Mouse (Mus musculus): ENCODE data around the gene Phactr1. TPM values are rescaled to one million over a fixed set of nuclear protein-coding genes. Genes with fewer than 3 reads are reported as not detected.

The Phactr1 gene
- polyA plus RNA-seq, 1 experiment from 2014 or later = 0.08 TPM

DNA sequence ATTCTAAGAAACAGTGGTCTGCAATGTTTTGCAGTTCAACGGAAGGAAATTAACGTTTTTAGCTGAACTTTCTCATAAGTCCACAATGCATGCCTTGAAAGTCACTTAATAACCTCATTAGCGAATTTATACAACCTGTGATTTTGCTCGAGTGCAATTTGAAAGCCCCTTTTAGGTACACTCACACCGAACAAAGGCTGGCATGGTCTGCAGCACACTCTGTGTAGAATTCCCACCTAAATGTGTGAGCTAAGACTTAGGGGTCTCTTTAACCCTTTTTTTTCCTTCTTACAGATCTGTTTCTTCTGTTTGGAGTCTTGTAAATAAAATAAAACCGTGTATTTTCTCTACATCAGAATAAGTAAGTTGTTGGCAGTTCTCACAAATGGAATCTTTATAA lies 335.3 kb downstream of the Phactr1 start:
- H3K27me3 ChIP-seq = no peaks in the 10 kb centered on the region
- ChIA-PET POLR2A (no interaction called here), CTCF (no interaction called here)
- DNase-seq (ENCODE audit: low read depth, low spot score) = no peak
- TF ChIP-seq CTCF (IDR thresholded peaks at IDR 0.05) = no peak
- ATAC-seq = no peak
- in situ Hi-C loops (cut with MboI; ENCODE audit: low pct_unique_long_range_greater_than_20kb) = no loop called here

DNA sequence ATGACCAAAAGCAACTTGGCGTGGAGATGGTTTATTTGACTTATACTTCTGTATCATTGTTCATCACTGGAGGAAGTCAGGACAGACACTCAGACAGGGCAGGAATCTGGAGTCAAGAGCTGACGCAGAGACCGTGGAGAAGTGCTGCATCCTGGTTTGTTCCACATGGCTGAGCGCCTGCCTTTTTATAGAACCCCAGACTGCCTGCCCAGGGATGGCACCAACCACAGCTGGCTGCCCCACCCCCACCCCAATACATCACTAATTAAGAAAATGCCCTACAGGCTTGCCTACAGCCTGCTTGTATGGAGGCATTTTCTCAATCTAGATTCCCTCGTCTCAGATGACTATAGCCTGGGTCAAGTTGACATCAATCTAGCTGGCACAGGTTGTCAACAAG lies 338.4 kb downstream of the Phactr1 start:
- ATAC-seq (no peak), DNase-seq (ENCODE audit: low read depth, low spot score) (peak; percentile 49)
- ChIA-PET POLR2A (no interaction called here), CTCF (interaction anchor here (1.5 to 1.8 kb wide), 2 partner anchors 10 to 78 kb away, joined by 3 to 4 read pairs; no protein-coding TSS in a partner anchor)
- H3K27me3 ChIP-seq = no peaks in the 10 kb centered on the region
- in situ Hi-C loops (cut with MboI; ENCODE audit: low pct_unique_long_range_greater_than_20kb) = no loop called here
- no peak for TF ChIP-seq CTCF (IDR thresholded peaks at IDR 0.05)

DNA sequence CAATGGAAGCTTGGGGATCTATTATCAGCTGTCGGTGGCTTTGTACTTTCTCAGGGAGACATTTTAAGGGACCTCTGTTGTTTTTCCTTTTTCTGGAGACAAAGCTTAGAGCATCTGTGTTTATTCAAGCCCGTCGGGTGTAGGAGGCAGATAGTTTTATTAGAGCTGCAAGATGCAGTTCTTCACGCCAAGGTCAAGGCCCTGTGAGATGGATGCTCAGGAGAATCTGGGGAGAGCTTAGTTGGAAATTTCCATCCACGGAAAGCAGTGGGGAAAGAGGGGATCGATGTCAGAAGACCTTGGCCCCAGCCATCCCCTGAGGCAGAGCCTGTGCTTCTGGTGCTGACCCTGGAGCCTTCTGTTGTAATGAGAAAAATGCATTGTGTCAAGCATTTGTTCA lies 340.6 kb downstream of the Phactr1 start:
- ChIA-PET CTCF (interaction anchor here (0.9 to 1.5 kb wide), 2 partner anchors 9 to 68 kb away, joined by 3 read pairs; no protein-coding TSS in a partner anchor), POLR2A (no interaction called here)
- DNase-seq (ENCODE audit: low read depth, low spot score) (no peak), ATAC-seq (no peak)
- TF ChIP-seq CTCF (IDR thresholded peaks at IDR 0.05) = no peak
- in situ Hi-C loops (cut with MboI; ENCODE audit: low pct_unique_long_range_greater_than_20kb) = no loop called here
- H3K27me3 ChIP-seq = no peaks in the 10 kb centered on the region

DNA sequence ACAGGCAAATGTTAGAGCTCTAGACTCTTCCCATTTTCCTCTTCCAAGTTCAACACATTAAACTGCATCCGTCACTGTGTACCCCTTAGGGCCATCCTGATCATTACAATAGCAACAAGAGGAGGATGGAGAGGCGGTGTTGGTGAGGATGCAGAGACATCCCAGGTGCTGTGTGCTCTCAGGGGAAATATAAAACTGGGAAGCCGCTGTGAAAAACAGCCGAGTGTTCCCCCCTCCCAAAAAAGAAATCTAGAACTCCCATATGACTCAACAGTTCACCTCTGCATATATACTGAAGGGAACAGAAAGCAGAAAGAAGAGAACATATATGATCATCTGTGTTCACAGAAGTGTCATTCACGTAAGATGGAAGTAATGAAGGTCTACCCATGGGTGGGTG lies 342.6 kb downstream of the Phactr1 start:
- ChIA-PET POLR2A (no interaction called here), CTCF (no interaction called here)
- no peak for TF ChIP-seq CTCF (IDR thresholded peaks at IDR 0.05)
- ATAC-seq (no peak), DNase-seq (ENCODE audit: low read depth, low spot score) (no peak)
- in situ Hi-C loops (cut with MboI; ENCODE audit: low pct_unique_long_range_greater_than_20kb) = no loop called here
- H3K27me3 ChIP-seq = no peaks in the 10 kb centered on the region

DNA sequence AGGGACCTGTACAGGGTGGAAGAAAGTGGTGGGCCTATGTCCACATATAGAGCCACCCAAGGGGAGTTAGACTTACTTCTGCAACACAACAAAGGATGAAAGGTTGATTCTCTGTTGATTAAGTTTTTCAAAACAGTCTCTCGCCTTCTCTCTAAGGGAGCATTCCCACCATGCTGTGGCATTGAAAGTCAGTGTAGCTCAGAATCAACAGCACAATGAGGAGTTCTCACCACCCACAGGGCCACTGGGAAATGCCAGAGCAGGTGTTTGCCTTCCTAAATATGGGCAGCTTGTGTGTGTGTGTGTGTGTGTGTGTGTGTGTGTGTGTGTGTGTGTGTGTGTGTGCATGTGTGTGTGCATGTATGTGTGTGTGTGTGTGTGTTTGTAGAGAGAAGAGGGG lies 347.1 kb downstream of the Phactr1 start:
- POLR2A ChIA-PET = no interaction called here
- no peak for ATAC-seq
- no peaks in the 10 kb centered on the region for H3K27me3 ChIP-seq
- CTCF ChIA-PET = no interaction called here
- TF ChIP-seq CTCF (IDR thresholded peaks at IDR 0.05) = no peak
- in situ Hi-C loops (cut with MboI; ENCODE audit: low pct_unique_long_range_greater_than_20kb) = no loop called here
- DNase-seq (ENCODE audit: low read depth, low spot score) = no peak

DNA sequence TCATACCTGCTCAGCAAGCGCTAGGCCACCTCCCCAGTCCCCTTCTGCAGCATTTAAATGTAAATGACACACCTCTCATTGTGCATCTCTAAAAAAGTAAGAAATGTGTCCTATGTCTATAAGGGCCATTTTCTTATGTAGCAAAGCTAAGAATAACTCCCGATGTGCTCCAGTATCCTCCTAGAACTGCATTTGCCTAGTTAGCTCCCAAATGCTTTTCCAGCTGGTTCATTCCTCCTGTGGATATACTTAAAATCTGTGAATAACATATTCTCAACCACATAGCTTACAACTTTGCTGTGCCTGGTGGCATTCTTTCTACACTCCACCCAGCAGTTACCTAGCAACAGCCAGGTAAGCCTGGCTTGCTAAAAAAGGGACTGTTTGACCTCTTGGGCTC lies 349.8 kb downstream of the Phactr1 start:
- ChIA-PET CTCF (interaction anchor here (0.8 kb wide), 1 partner anchor 8 kb away, joined by 3 read pairs; no protein-coding TSS in a partner anchor), POLR2A (no interaction called here)
- no peak for TF ChIP-seq CTCF (IDR thresholded peaks at IDR 0.05)
- DNase-seq (ENCODE audit: low read depth, low spot score) = no peak
- ATAC-seq = no peak
- in situ Hi-C loops (cut with MboI; ENCODE audit: low pct_unique_long_range_greater_than_20kb) = no loop called here
- H3K27me3 ChIP-seq = no peaks in the 10 kb centered on the region

DNA sequence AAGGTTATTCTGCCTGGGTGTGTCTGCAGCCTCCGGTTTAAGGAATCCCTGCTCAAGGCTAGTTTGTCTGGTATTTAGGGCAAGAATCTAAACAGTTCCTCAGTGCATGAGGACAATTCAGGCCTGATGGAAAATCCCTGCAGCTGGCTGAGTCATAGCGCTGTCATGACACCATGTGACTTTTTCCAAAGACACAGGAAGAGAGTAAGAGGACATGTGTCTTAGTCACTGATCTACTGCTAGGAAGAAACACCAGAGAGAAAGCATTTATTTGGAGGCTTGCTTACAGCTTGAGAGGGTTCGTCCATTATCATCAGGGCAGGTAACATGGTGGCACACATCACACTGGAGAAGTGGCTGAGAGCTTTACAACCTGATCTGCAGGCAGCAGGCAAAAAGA lies 352.0 kb downstream of the Phactr1 start:
- TF ChIP-seq CTCF (IDR thresholded peaks at IDR 0.05) = no peak
- in situ Hi-C loops (cut with MboI; ENCODE audit: low pct_unique_long_range_greater_than_20kb) = no loop called here
- no peak for ATAC-seq
- no peaks in the 10 kb centered on the region for H3K27me3 ChIP-seq
- CTCF ChIA-PET = no interaction called here
- peak; percentile 35 for DNase-seq (ENCODE audit: low read depth, low spot score)
- POLR2A ChIA-PET = no interaction called here

DNA sequence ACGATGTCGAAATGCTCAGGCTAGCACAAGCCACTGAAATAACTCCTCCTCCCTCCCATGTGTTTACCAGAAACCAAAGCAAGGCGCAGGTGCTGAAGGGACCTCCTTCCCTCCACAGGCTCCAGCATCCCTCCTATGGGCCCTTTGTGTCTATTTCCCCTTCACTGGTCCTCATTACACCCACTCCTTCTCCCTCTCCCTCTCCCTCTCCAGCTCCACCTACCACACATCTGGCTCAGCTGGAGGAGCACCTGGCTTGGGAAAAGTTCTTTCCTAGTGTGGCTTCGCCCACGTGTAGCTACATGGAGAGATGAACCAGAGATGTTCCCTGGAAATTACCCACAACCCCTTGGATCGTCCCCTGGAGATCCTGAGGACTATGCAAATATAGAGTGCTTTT lies 356.1 kb downstream of the Phactr1 start:
- no peak for TF ChIP-seq CTCF (IDR thresholded peaks at IDR 0.05)
- in situ Hi-C loops (cut with MboI; ENCODE audit: low pct_unique_long_range_greater_than_20kb) = no loop called here
- DNase-seq (ENCODE audit: low read depth, low spot score) (no peak), ATAC-seq (no peak)
- POLR2A ChIA-PET = no interaction called here
- no peaks in the 10 kb centered on the region for H3K27me3 ChIP-seq
- CTCF ChIA-PET = no interaction called here

DNA sequence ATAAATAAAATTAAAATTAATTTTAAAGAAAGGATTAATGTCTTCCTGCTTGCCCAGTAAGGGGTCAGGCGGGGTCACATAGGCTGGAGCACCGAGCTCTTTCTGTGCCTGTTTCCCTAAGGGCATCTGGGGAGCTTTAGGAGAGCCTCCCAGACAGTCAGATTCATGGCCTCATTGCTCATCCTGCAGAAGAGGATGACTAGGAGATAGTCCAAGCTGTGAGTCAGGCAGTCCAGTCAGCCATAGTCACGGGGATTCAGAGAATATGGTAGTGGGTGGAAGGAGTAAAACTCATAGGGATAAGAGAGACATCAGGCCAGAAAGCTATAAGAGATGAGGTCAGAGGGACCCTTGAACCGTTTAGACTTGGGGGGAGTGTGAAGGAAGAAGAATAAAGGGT lies 362.3 kb downstream of the Phactr1 start:
- in situ Hi-C loops (cut with MboI; ENCODE audit: low pct_unique_long_range_greater_than_20kb) = no loop called here
- POLR2A ChIA-PET = no interaction called here
- CTCF ChIA-PET = no interaction called here
- ATAC-seq = no peak
- TF ChIP-seq CTCF (IDR thresholded peaks at IDR 0.05) = no peak
- DNase-seq (ENCODE audit: low read depth, low spot score) = no peak
- no peaks in the 10 kb centered on the region for H3K27me3 ChIP-seq

DNA sequence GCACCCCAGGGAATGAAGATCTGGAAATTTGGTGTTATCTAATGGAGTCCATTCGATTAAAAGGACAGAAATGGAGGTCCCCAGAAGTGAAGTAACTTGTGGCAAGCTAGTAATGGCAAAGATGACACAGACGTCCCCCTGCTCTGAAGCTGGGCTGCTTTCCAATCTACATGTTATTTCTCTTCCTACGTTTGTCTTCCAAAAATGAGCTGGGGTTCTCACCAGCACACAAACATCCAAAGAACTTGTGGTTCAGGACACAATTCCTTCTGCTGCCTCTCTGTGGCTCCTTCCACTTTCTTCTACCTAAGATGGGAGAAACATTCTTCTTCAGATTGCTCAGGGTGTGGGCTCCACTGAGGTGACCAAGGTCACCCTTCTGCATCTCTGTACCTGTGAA lies 368.1 kb downstream of the Phactr1 start:
- peaks cover 10% of the 10 kb centered on the region for H3K27me3 ChIP-seq
- no peak for DNase-seq (ENCODE audit: low read depth, low spot score)
- TF ChIP-seq CTCF (IDR thresholded peaks at IDR 0.05) = no peak
- no peak for ATAC-seq
- ChIA-PET CTCF (interaction anchor here (0.7 to 0.9 kb wide), 2 partner anchors 57 to 85 kb away, joined by 3 read pairs; no protein-coding TSS in a partner anchor), POLR2A (no interaction called here)
- in situ Hi-C loops (cut with MboI; ENCODE audit: low pct_unique_long_range_greater_than_20kb) = no loop called here

DNA sequence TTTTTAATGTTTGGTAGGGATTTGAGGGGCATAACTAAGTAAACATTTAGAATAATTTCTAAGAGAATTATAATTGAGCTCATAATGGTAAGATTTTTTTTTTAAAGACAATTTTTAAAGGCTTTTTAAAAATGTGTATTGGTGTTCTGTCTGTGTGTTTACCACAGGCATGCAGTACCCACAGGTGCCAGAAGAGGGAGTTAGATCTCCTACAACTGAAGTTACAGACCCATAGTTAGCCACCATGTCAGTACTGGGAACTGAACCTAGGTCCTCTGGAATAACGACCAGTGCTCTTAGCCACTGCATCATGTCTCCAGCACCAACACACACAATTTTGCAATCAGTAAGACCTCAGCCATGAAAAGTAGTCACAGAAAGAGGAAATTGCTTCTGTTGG lies 372.8 kb downstream of the Phactr1 start:
- H3K27me3 ChIP-seq = peaks cover 7% of the 10 kb centered on the region
- in situ Hi-C loops (cut with MboI; ENCODE audit: low pct_unique_long_range_greater_than_20kb) = no loop called here
- TF ChIP-seq CTCF (IDR thresholded peaks at IDR 0.05) = peak; percentile 37
- ATAC-seq (no peak), DNase-seq (ENCODE audit: low read depth, low spot score) (no peak)
- POLR2A ChIA-PET = no interaction called here
- CTCF ChIA-PET = interaction anchor here (0.6 to 0.8 kb wide), 2 partner anchors 44 to 108 kb away, joined by 3 read pairs; no protein-coding TSS in a partner anchor

DNA sequence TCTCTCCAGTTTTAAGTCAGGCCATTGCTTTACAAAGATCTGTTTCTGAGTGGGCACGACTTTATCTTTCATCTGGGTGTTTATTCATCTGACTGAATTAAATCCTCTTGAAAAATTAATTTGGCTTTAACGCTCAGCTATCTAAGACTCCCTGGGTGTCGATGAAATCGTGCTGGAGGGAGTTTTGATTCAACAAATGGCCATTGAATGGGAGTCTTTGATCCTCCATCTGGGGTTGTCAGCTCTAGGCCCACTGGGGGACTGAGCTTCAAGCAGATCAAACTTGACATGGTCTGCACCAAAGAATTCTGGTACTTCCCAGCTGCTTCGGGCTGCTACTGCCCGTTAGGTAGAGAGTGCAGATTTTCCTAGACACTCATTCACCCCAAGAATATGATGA lies 374.7 kb downstream of the Phactr1 start:
- peaks cover 3% of the 10 kb centered on the region for H3K27me3 ChIP-seq
- CTCF ChIA-PET = no interaction called here
- ATAC-seq (no peak), DNase-seq (ENCODE audit: low read depth, low spot score) (no peak)
- no peak for TF ChIP-seq CTCF (IDR thresholded peaks at IDR 0.05)
- in situ Hi-C loops (cut with MboI; ENCODE audit: low pct_unique_long_range_greater_than_20kb) = no loop called here
- POLR2A ChIA-PET = no interaction called here

Data from Patski (cell line).